Mouse (Mus musculus) adrenal gland, adult 18-20 months (tissue): ENCODE data around the gene Egfl6. TPM values are rescaled to one million over a fixed set of nuclear protein-coding genes. Genes with fewer than 3 reads are reported as not detected.
A peak's percentile ranks its signal among the peaks of the same experiment; 100 is the strongest.
"Not testable (repeated sequence)": the region's sequence is repeated elsewhere in the genome, so short reads cannot be mapped to it uniquely, and the experiment has no call there.

Source experiments
- DNase-seq, 2 experiments: peaks; one replicate each; pipeline ENCODE4 v3.0.0; 2021 to 2022; ENCODE audit warnings: low spot score in 2 of 2
- total RNA-seq, 2 experiments: library from RNA; stranded (reverse); gene quantifications; 1 replicate in 1 of 2; 2 replicates in 1 of 2; pipeline ENCODE4 v1.2.3; 2021

Egfl6 gene
- total RNA-seq, 2 experiments from 2014 or later: 13.5 to 18.4 TPM

- DNase-seq: no peak
Measured at GRCm38 (mm10) chrX:166518345-166518744, 67.2 kb downstream of the Egfl6 start, which contains the start of gene Tceanc. TSS of gene Tceanc (minus strand) at chrX:166518567.

- DNase-seq: no peak
Measured at GRCm38 (mm10) chrX:166516631-166517030, 68.9 kb downstream of the Egfl6 start.

GRCm38 (mm10) chrX:166515923-166516322, 69.6 kb downstream of the Egfl6 start:
- no peak for DNase-seq

GRCm38 (mm10) chrX:166514035-166514434, 71.5 kb downstream of the Egfl6 start:
- DNase-seq: not testable (repeated sequence)

GRCm38 (mm10) chrX:166512071-166512470, 73.4 kb downstream of the Egfl6 start:
- DNase-seq: no peak

- DNase-seq: no peak
Measured at GRCm38 (mm10) chrX:166511107-166511506, 74.4 kb downstream of the Egfl6 start.

GRCm38 (mm10) chrX:166509761-166510738, 75.5 kb downstream of the Egfl6 start:
- DNase-seq: peak; percentile 73 to 80

- no peak for DNase-seq
Measured at GRCm38 (mm10) chrX:166504421-166504820, 81.1 kb downstream of the Egfl6 start.

GRCm38 (mm10) chrX:166499496-166500190, 85.9 kb downstream of the Egfl6 start:
- no peak for DNase-seq

GRCm38 (mm10) chrX:166497771-166498170, 87.7 kb downstream of the Egfl6 start:
- no peak for DNase-seq

- no peak for DNase-seq
Measured at GRCm38 (mm10) chrX:166495052-166495451, 90.5 kb downstream of the Egfl6 start.

GRCm38 (mm10) chrX:166479365-166479983, 106.0 kb downstream of the Egfl6 start, which contains the start of gene Rab9:
TSS of gene Rab9 (minus strand) at chrX:166479867.
- DNase-seq: peak; percentile 87

- DNase-seq: peak in 1 of 2 experiments; percentile 8
Measured at GRCm38 (mm10) chrX:166478631-166479364, 106.7 kb downstream of the Egfl6 start.

GRCm38 (mm10) chrX:166477393-166477792, 108.1 kb downstream of the Egfl6 start:
- no peak for DNase-seq

Other genes starting within 250 kb of the Egfl6 start
- gene Trappc2, start 145.1 kb downstream of the Egfl6 start, total RNA-seq: 10 to 100 TPM; 19.8 to 24.8 TPM
- gene Ofd1, start 145.0 kb downstream of the Egfl6 start, total RNA-seq: 1 to 10 TPM; 4.1 to 5.1 TPM
- 10 to 100 TPM; 45.5 to 48.2 TPM for gene Rab9, start 105.9 kb downstream of the Egfl6 start, total RNA-seq
- gene Tceanc, start 67.2 kb downstream of the Egfl6 start, total RNA-seq: 1 to 10 TPM; 2.0 to 2.2 TPM